Mouse (Mus musculus): ENCODE results near the gene Tmem135.

Gene Tmem135

GRCm38 (mm10) chr7:89404081-89404733 lies at the start of gene Tmem135, which contains the start of gene Fzd4:
TSS of gene Tmem135 (minus strand) at chr7:89404222.
TSS of gene Fzd4 (plus strand) at chr7:89404355.
- DNase-seq (ENCODE audit: low read depth, low spot score): peak; percentile 94

DNA sequence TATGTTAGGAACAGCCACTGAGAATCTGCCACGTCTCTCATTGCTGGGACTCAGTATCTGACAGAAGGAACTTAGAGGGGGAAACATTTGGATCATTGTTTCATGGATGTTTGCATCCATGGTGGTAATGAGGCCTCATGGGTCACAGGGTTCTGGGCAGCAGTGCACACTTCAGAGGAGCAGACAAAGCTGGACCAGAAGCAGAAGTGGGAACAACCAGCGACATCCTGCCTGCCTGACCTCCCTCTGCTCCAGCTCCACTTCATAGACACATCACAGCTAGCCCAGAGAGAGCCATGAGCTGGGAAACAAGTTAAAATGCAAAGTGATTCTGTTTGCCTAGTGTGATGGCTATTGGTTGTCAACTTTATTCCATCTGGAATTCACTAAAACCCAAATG lies 46.3 kb upstream of the Tmem135 start:
- no peak for DNase-seq (ENCODE audit: low read depth, low spot score)

- no peak for DNase-seq (ENCODE audit: low read depth, low spot score)
These were observed 41.1 kb upstream of the Tmem135 start for GRCm38 (mm10) chr7:89445137-89445536.

GRCm38 (mm10) chr7:89442242-89442641 lies 38.2 kb upstream of the Tmem135 start:
- DNase-seq (ENCODE audit: low read depth, low spot score): no peak

DNA sequence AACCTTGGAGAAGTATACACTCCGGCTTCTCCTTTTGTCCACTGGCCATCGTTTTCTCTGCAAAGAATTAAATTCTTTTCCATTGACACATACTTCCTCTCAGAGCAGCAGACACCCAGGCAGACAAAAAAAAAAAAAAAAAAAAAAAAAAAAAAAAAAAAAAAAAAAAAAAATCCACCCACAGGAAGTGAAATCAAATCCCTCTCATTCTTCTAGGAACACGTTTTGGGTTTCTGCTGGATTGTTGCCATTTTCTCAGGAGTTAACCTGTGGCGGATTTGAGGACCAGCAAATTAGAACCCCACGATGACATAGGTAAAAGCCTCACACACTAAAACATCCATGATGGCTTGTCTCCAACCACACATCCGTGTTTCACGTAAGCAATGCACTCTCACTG lies 37.3 kb upstream of the Tmem135 start:
- DNase-seq (ENCODE audit: low read depth, low spot score): no peak

- DNase-seq (ENCODE audit: low read depth, low spot score): no peak
These were observed 33.6 kb upstream of the Tmem135 start for GRCm38 (mm10) chr7:89437589-89437988.

DNA sequence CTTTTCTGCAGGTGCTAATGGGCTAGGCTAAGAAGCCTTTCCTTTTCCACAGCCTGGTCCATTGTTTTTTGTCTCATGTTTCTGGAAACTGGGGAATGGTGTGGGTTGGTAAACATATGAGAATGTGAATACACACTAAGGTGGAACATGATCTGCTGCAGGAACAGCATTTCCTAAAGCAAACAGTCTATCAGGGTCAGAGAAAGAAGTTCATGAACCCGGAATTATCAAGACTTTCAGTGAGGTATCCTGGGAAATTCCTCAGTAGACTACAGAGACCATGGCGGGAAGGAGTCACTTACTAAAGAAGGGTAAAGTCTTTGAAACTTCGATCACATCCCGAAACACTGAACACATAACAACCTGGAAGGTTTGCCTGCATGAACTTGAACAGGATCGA lies 32.4 kb upstream of the Tmem135 start:
- no peak for DNase-seq (ENCODE audit: low read depth, low spot score)

- DNase-seq (ENCODE audit: low read depth, low spot score): no peak
These were observed 30.0 kb upstream of the Tmem135 start for GRCm38 (mm10) chr7:89433893-89434616.

DNA sequence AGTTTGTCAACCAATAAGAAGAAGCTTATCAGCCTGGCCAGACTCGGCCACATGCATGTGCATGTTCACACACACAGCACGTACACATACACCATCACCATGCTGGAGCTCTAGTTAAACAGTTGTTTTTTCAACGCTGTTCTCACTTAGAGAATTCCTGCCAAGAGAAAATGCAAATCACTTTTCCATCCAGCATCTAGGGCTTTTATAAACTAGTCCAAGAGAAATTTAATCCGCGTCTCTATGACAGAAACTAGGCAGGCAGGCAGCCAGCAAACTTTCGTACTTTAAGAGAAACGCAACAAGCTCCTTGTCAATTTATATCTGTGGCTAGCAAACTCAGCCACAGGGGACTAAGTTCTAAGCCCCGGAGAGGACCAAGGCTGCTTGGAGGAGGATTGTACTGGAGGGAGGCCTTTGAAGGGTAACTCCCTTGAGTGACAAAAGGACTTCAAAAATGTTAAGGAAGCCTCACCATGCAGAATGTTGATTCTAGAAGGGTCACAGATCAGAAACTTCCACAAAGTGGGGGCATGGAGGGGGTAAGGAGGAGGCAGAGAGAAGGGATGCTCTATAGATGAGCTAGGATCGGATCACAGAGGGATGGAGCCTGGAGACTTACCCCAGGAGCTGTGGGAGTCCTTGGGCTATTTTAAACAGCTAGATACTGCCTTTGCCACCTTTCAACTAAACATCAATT lies 29.3 kb upstream of the Tmem135 start:
- no peak for DNase-seq (ENCODE audit: low read depth, low spot score)

DNA sequence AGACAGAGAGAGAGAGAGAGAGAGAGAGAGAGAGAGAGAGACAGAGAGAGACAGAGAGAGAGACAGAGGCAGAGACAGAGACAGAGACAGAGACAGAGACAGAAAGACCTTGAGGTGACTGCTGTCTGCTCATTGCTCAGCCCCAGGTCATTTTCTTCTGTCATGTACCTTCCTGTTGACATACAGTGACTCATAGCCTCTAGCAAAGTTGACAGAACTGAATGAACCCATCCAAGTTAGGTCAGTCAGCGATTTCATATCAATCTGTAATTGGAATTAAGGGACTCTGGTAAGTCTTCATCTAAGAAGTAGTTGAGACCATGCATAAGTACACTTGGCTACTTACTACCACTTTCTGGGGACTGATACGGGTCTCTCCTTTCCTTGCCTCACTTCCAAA lies 27.2 kb upstream of the Tmem135 start:
- DNase-seq (ENCODE audit: low read depth, low spot score): no peak

GRCm38 (mm10) chr7:89429326-89429725 lies 25.3 kb upstream of the Tmem135 start:
- no peak for DNase-seq (ENCODE audit: low read depth, low spot score)

DNA sequence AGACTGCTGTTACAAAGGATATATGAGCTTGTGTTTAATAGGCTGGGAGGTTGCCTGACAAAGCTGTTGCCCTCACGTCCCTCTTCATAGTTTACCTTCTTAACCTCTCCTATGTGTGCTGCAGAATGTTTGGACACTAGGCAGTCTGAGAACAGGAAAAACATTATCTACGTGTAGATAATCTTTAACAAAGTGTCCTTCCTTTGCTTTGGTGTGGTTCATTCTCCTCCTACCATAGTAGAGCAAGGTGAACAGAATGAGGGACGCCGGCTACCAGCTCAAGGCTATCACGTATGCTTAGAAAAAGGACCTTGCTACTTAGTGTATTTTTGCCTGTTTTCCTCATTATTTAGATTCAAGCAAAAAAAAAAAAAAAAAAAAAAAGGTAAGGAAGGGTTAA lies 24.8 kb upstream of the Tmem135 start:
- no peak for DNase-seq (ENCODE audit: low read depth, low spot score)

DNA sequence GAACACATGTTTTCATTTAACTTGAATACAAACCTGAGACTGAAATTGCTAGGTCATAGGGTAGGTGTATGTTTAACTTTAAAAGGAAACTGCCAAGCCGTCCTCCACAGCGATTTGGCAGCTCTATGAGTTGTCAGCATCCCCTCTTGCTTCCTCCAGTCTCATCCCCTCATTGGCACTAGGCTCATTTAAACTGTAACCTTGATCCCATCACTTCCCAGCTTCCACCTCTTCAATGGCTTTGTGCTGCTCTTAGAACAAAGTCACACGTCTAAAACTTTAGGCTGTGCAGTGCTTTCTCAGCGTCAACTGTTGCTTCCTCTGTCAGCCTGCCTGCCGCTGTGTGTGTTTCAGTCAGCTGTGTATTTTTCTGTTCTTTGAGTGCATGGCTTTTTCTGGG lies 23.1 kb upstream of the Tmem135 start:
- no peak for DNase-seq (ENCODE audit: low read depth, low spot score)

DNA sequence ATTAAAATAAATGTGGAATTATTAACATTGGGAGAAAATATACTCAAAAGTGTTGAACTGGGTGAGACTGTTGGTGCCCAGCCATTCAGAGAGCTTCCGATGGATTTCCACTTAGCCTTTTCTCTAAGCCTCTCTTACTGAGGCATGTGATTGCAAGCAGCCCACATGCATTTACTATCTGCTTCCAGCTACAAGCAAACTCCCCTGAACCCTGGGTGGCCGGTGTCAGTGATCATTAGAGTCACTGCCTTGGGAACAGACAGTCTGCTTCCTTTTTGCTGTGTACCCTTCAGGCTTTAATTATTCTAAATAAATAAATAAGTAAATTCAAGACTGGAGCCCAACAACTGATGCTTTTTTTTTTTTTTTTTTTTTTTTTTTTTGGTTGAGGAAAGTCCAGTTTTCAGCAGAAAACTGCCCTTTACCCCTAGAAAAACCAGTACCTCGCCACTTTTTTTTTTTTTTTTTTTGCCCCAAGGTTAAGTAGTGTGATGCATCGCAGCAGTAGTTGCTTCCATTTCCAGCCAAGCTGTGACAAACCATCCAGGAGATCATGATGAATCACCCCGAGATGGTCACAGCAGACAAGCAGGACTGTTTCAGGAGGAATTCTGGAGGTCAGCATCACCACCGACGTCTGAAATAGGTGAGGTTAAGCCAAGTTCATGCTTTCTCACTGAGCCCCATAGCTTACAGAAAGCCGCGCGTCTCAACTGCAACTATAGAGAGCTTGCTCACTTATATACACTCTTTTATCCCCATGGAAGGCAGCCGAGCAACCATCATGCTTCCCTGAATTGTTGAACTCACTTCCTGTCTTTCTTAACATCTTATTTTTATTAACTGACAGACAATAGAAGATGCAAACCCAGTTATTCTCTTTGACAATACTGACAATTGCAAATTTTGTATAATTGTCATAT lies 22.0 kb upstream of the Tmem135 start:
- DNase-seq (ENCODE audit: low read depth, low spot score): no peak

GRCm38 (mm10) chr7:89424659-89425058 lies 20.6 kb upstream of the Tmem135 start:
- DNase-seq (ENCODE audit: low read depth, low spot score): no peak

- no peak for DNase-seq (ENCODE audit: low read depth, low spot score)
These were observed 19.8 kb upstream of the Tmem135 start for GRCm38 (mm10) chr7:89423688-89424255.

DNA sequence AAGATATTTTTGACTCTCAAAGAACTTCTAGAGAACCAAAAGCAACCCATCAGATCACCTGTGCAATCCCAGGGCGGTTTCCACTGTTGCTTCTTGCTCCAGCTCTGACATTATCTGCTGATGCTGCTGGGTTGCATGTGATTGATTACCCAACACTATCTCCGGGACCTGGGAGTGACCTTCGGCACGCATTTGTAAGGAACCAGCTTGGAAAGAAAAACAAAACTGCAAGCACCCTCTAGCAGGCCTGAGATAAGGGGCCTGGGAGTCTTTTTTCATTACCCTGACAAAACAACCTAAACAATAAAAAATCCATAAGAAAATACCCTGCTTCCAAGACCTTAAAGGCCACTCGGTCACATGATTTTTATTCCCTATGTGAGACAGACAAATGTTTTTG lies 19.2 kb upstream of the Tmem135 start:
- DNase-seq (ENCODE audit: low read depth, low spot score): no peak

- DNase-seq (ENCODE audit: low read depth, low spot score): no peak
These were observed 18.6 kb upstream of the Tmem135 start for GRCm38 (mm10) chr7:89422650-89423049.

DNA sequence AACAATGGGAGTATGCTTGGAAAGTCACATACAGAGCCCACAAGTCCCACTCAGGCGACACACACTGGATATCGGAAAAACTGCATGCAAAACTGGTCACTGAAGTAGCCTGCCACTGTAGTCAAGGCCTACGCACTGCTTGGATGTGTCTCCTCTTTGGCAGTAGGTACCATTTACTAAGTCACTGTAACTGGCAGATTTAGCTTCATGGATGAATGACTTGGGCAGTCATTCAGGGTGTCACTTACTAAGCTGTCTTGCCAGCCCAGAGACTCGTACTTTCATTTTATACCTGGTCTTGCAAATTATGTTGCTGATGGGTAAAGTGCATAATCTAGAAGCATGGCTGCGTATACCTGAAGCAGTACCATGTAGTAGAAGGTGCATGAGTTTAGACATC lies 17.3 kb upstream of the Tmem135 start:
- DNase-seq (ENCODE audit: low read depth, low spot score): no peak

- DNase-seq (ENCODE audit: low read depth, low spot score): no peak
These were observed 15.1 kb upstream of the Tmem135 start for GRCm38 (mm10) chr7:89418917-89419679.
